Mouse (Mus musculus): ENCODE measurements at regions not wholly inside any gene's neighbourhood (a gene's known extent, or its start where the extent isn't known, plus 50 kb on each side); places are given as distances from the start of the nearest gene placed in this dataset.

- 39% methylated on average over 3 of the region's 3 CpGs for WGBS (ENCODE audit: insufficient replicate concordance)
- no peak overlapping the region for H3K9ac ChIP-seq (ENCODE audit: low read depth, low read length)
- H3K4me2 ChIP-seq (ENCODE audit: low read depth, low read length), result no peak overlapping the region
- H3K27me3 ChIP-seq (ENCODE audit: control insufficient read depth, insufficient read depth, low read depth, low read length), result no peaks in the 10 kb centered on the region
- H3K4me3 ChIP-seq (ENCODE audit: low read depth, low read length), result no peak overlapping the region
- no peak for ATAC-seq (ENCODE audit: low read depth)
- H3K36me3 ChIP-seq (ENCODE audit: control insufficient read depth, insufficient read depth), result no peaks in the 10 kb centered on the region
- no peaks in the 10 kb centered on the region for H3K9me3 ChIP-seq (replicated peaks; ENCODE audit: control insufficient read depth, low read length)
- no peak overlapping the region for H3K27ac ChIP-seq (ENCODE audit: low read length)
- H3K4me1 ChIP-seq (ENCODE audit: control insufficient read depth, low read depth, low read length), result no peaks in the 10 kb centered on the region
Measured at GRCm38 (mm10) chr6:84271441-84271840, 263.1 kb downstream of the Dysf start.

GRCm38 (mm10) chr6:84270518-84271165, 262.3 kb downstream of the Dysf start:
- Histone ChIP-seq H3K36me3 (ENCODE audit: control insufficient read depth, insufficient read depth) (no peaks in the 10 kb centered on the region), H3K4me2 (ENCODE audit: low read depth, low read length) (no peak overlapping the region), H3K9me3 (replicated peaks; ENCODE audit: control insufficient read depth, low read length) (no peaks in the 10 kb centered on the region), H3K4me1 (ENCODE audit: control insufficient read depth, low read depth, low read length) (no peaks in the 10 kb centered on the region), H3K4me3 (ENCODE audit: low read depth, low read length) (no peak overlapping the region), H3K27ac (ENCODE audit: low read length) (no peak overlapping the region), H3K27me3 (ENCODE audit: control insufficient read depth, insufficient read depth, low read depth, low read length) (no peaks in the 10 kb centered on the region), H3K9ac (ENCODE audit: low read depth, low read length) (no peak overlapping the region)
- no peak for ATAC-seq (ENCODE audit: low read depth)
- WGBS (ENCODE audit: insufficient replicate concordance), result 39% methylated on average over 12 of the region's 12 CpGs

- WGBS (ENCODE audit: insufficient replicate concordance), result 70% methylated on average over 4 of the region's 4 CpGs
Measured at GRCm38 (mm10) chr6:84269478-84269877, 261.1 kb downstream of the Dysf start.

GRCm38 (mm10) chr6:84269023-84269422, 260.6 kb downstream of the Dysf start:
- no peak overlapping the region for H3K4me2 ChIP-seq (ENCODE audit: low read depth, low read length)
- no peaks in the 10 kb centered on the region for H3K36me3 ChIP-seq (ENCODE audit: control insufficient read depth, insufficient read depth)
- H3K9me3 ChIP-seq (replicated peaks; ENCODE audit: control insufficient read depth, low read length), result no peaks in the 10 kb centered on the region
- no peak overlapping the region for H3K9ac ChIP-seq (ENCODE audit: low read depth, low read length)
- no peak overlapping the region for H3K27ac ChIP-seq (ENCODE audit: low read length)
- H3K27me3 ChIP-seq (ENCODE audit: control insufficient read depth, insufficient read depth, low read depth, low read length), result no peaks in the 10 kb centered on the region
- H3K4me3 ChIP-seq (ENCODE audit: low read depth, low read length), result no peak overlapping the region
- no peak for ATAC-seq (ENCODE audit: low read depth)
- 47% methylated on average over 3 of the region's 3 CpGs for WGBS (ENCODE audit: insufficient replicate concordance)
- no peaks in the 10 kb centered on the region for H3K4me1 ChIP-seq (ENCODE audit: control insufficient read depth, low read depth, low read length)

More at GRCm38 (mm10) chr6:84269478-84269877, 261.1 kb downstream of the Dysf start:
- no peak overlapping the region for H3K4me2 ChIP-seq (ENCODE audit: low read depth, low read length)
- no peak overlapping the region for H3K4me3 ChIP-seq (ENCODE audit: low read depth, low read length)
- no peaks in the 10 kb centered on the region for H3K27me3 ChIP-seq (ENCODE audit: control insufficient read depth, insufficient read depth, low read depth, low read length)
- H3K9ac ChIP-seq (ENCODE audit: low read depth, low read length), result no peak overlapping the region
- no peak overlapping the region for H3K27ac ChIP-seq (ENCODE audit: low read length)
- H3K4me1 ChIP-seq (ENCODE audit: control insufficient read depth, low read depth, low read length), result no peaks in the 10 kb centered on the region
- no peaks in the 10 kb centered on the region for H3K9me3 ChIP-seq (replicated peaks; ENCODE audit: control insufficient read depth, low read length)
- H3K36me3 ChIP-seq (ENCODE audit: control insufficient read depth, insufficient read depth), result no peaks in the 10 kb centered on the region
- ATAC-seq (ENCODE audit: low read depth), result no peak

GRCm38 (mm10) chr6:84268111-84268510, 259.7 kb downstream of the Dysf start:
- no peaks in the 10 kb centered on the region for H3K27me3 ChIP-seq (ENCODE audit: control insufficient read depth, insufficient read depth, low read depth, low read length)
- no peak overlapping the region for H3K27ac ChIP-seq (ENCODE audit: low read length)
- H3K9me3 ChIP-seq (replicated peaks; ENCODE audit: control insufficient read depth, low read length), result no peaks in the 10 kb centered on the region
- ATAC-seq (ENCODE audit: low read depth), result no peak
- H3K9ac ChIP-seq (ENCODE audit: low read depth, low read length), result no peak overlapping the region
- WGBS (ENCODE audit: insufficient replicate concordance), result 57% methylated on average over 4 of the region's 4 CpGs
- H3K4me3 ChIP-seq (ENCODE audit: low read depth, low read length), result no peak overlapping the region
- H3K4me1 ChIP-seq (ENCODE audit: control insufficient read depth, low read depth, low read length), result no peaks in the 10 kb centered on the region
- H3K4me2 ChIP-seq (ENCODE audit: low read depth, low read length), result no peak overlapping the region
- H3K36me3 ChIP-seq (ENCODE audit: control insufficient read depth, insufficient read depth), result no peaks in the 10 kb centered on the region

- no peaks in the 10 kb centered on the region for H3K36me3 ChIP-seq (ENCODE audit: control insufficient read depth, insufficient read depth)
- WGBS (ENCODE audit: insufficient replicate concordance), result 60% methylated on average over 6 of the region's 6 CpGs
- H3K9ac ChIP-seq (ENCODE audit: low read depth, low read length), result no peak overlapping the region
- ATAC-seq (ENCODE audit: low read depth), result no peak
- no peak overlapping the region for H3K4me2 ChIP-seq (ENCODE audit: low read depth, low read length)
- H3K4me1 ChIP-seq (ENCODE audit: control insufficient read depth, low read depth, low read length), result no peaks in the 10 kb centered on the region
- no peak overlapping the region for H3K4me3 ChIP-seq (ENCODE audit: low read depth, low read length)
- no peaks in the 10 kb centered on the region for H3K9me3 ChIP-seq (replicated peaks; ENCODE audit: control insufficient read depth, low read length)
- no peaks in the 10 kb centered on the region for H3K27me3 ChIP-seq (ENCODE audit: control insufficient read depth, insufficient read depth, low read depth, low read length)
- no peak overlapping the region for H3K27ac ChIP-seq (ENCODE audit: low read length)
Measured at GRCm38 (mm10) chr6:84267526-84267925, 259.1 kb downstream of the Dysf start.

GRCm38 (mm10) chr6:84266736-84267135, 258.3 kb downstream of the Dysf start:
- WGBS (ENCODE audit: insufficient replicate concordance), result 39% methylated on average over 13 of the region's 13 CpGs
- ATAC-seq (ENCODE audit: low read depth), result no peak

GRCm38 (mm10) chr6:84264681-84265080, 256.3 kb downstream of the Dysf start:
- no peaks in the 10 kb centered on the region for H3K36me3 ChIP-seq (ENCODE audit: control insufficient read depth, insufficient read depth)
- no peak for ATAC-seq (ENCODE audit: low read depth)
- H3K9me3 ChIP-seq (replicated peaks; ENCODE audit: control insufficient read depth, low read length), result no peaks in the 10 kb centered on the region
- no peaks in the 10 kb centered on the region for H3K27me3 ChIP-seq (ENCODE audit: control insufficient read depth, insufficient read depth, low read depth, low read length)
- H3K4me1 ChIP-seq (ENCODE audit: control insufficient read depth, low read depth, low read length), result no peaks in the 10 kb centered on the region
- no peak overlapping the region for H3K4me3 ChIP-seq (ENCODE audit: low read depth, low read length)
- no peak overlapping the region for H3K27ac ChIP-seq (ENCODE audit: low read length)
- H3K9ac ChIP-seq (ENCODE audit: low read depth, low read length), result no peak overlapping the region
- H3K4me2 ChIP-seq (ENCODE audit: low read depth, low read length), result no peak overlapping the region
- 56% methylated on average over 4 of the region's 4 CpGs for WGBS (ENCODE audit: insufficient replicate concordance)

More at GRCm38 (mm10) chr6:84266736-84267135, 258.3 kb downstream of the Dysf start:
- H3K9ac ChIP-seq (ENCODE audit: low read depth, low read length), result no peak overlapping the region
- H3K4me3 ChIP-seq (ENCODE audit: low read depth, low read length), result no peak overlapping the region
- no peak overlapping the region for H3K27ac ChIP-seq (ENCODE audit: low read length)
- no peak overlapping the region for H3K4me2 ChIP-seq (ENCODE audit: low read depth, low read length)
- H3K36me3 ChIP-seq (ENCODE audit: control insufficient read depth, insufficient read depth), result no peaks in the 10 kb centered on the region
- H3K9me3 ChIP-seq (replicated peaks; ENCODE audit: control insufficient read depth, low read length), result no peaks in the 10 kb centered on the region
- H3K4me1 ChIP-seq (ENCODE audit: control insufficient read depth, low read depth, low read length), result no peaks in the 10 kb centered on the region
- no peaks in the 10 kb centered on the region for H3K27me3 ChIP-seq (ENCODE audit: control insufficient read depth, insufficient read depth, low read depth, low read length)

- Histone ChIP-seq H3K4me1 (ENCODE audit: control insufficient read depth, low read depth, low read length) (no peaks in the 10 kb centered on the region), H3K27ac (ENCODE audit: low read length) (no peak overlapping the region), H3K4me2 (ENCODE audit: low read depth, low read length) (no peak overlapping the region), H3K27me3 (ENCODE audit: control insufficient read depth, insufficient read depth, low read depth, low read length) (no peaks in the 10 kb centered on the region), H3K4me3 (ENCODE audit: low read depth, low read length) (no peak overlapping the region), H3K36me3 (ENCODE audit: control insufficient read depth, insufficient read depth) (no peaks in the 10 kb centered on the region), H3K9ac (ENCODE audit: low read depth, low read length) (no peak overlapping the region), H3K9me3 (replicated peaks; ENCODE audit: control insufficient read depth, low read length) (no peaks in the 10 kb centered on the region)
- WGBS (ENCODE audit: insufficient replicate concordance), result 42% methylated on average over 2 of the region's 2 CpGs
- no peak for ATAC-seq (ENCODE audit: low read depth)
Measured at GRCm38 (mm10) chr6:84263686-84264085, 255.3 kb downstream of the Dysf start.
